Mouse (Mus musculus) megakaryocyte, embryonic 14.5 days (primary cell): ENCODE measurements around the gene Sept9. TPM values are rescaled to one million over a fixed set of nuclear protein-coding genes. Genes with fewer than 3 reads are reported as not detected.

Experiments used
- H3K27me3 ChIP-seq: replicated peaks from 2 replicates; pipeline ENCODE3; 2012; ENCODE audit warnings: inconsistent platforms
- H3K36me3 ChIP-seq: replicated peaks from 2 replicates; pipeline ENCODE3; 2012; ENCODE audit warnings: low read length, inconsistent platforms, mixed read lengths
- H3K4me1 ChIP-seq: 2 replicates; pipeline ENCODE4 v1.6.1; 2012; ENCODE audit warnings: inconsistent platforms
- H3K4me3 ChIP-seq: replicated peaks from 2 replicates; pipeline ENCODE3; 2012; ENCODE audit warnings: moderate library complexity, mild to moderate bottlenecking, inconsistent platforms
- H3K9me3 ChIP-seq: 2 replicates; pipeline ENCODE4 v1.6.1; 2012; ENCODE audit warnings: inconsistent platforms
- FLI1 ChIP-seq: IDR thresholded peaks from 2 replicates; pipeline ENCODE4 v1.6.1; 2012; ENCODE audit warnings: low read length, inconsistent platforms, mixed read lengths
- GATA1 ChIP-seq: IDR thresholded peaks from 3 replicates; pipeline ENCODE4 v1.6.1; 2012; ENCODE audit warnings: mixed read lengths, low read length, inconsistent platforms, borderline replicate concordance
- polyA plus RNA-seq: library from polyadenylated mRNA; stranded (reverse); fragments of >175 nt; gene quantifications from 2 replicates; pipeline ENCODE4 v1.2.3, GENCODE M21; 2012; ENCODE audit warnings: low replicate concordance; ENCODE audit not compliant: insufficient read depth

Gene Sept9
- polyA plus RNA-seq, 1 experiment = 618 TPM

GRCm38 (mm10) chr11:117407196-117407595, 207.7 kb downstream of the Sept9 start:
- no peaks in the 10 kb centered on the region for H3K36me3 ChIP-seq
- H3K27me3 ChIP-seq = peaks cover 87% of the 10 kb centered on the region
- peaks cover 17% of the 10 kb centered on the region for H3K4me1 ChIP-seq
- TF ChIP-seq FLI1 = no peak
- no peak for TF ChIP-seq GATA1
- peaks cover 14% of the 10 kb centered on the region for H3K9me3 ChIP-seq
- H3K4me3 ChIP-seq = no peak overlapping the region

GRCm38 (mm10) chr11:117407651-117408441, 208.4 kb downstream of the Sept9 start:
- no peak for TF ChIP-seq GATA1
- no peak for TF ChIP-seq FLI1
- H3K36me3 ChIP-seq = no peaks in the 10 kb centered on the region
- H3K9me3 ChIP-seq = peaks cover 14% of the 10 kb centered on the region
- H3K4me3 ChIP-seq = peak overlapping the region; percentile 4
- peaks cover 87% of the 10 kb centered on the region for H3K27me3 ChIP-seq
- peaks cover 12% of the 10 kb centered on the region for H3K4me1 ChIP-seq

- H3K9me3 ChIP-seq = peaks cover 14% of the 10 kb centered on the region
- H3K36me3 ChIP-seq = no peaks in the 10 kb centered on the region
- no peak overlapping the region for H3K4me3 ChIP-seq
- H3K27me3 ChIP-seq = peaks cover 87% of the 10 kb centered on the region
- TF ChIP-seq FLI1 (no peak), GATA1 (no peak)
- H3K4me1 ChIP-seq = peaks cover 19% of the 10 kb centered on the region
These were observed 209.1 kb downstream of the Sept9 start for GRCm38 (mm10) chr11:117408442-117409031.

GRCm38 (mm10) chr11:117409331-117409730, 209.9 kb downstream of the Sept9 start:
- H3K9me3 ChIP-seq = peaks cover 14% of the 10 kb centered on the region
- H3K4me1 ChIP-seq = peaks cover 20% of the 10 kb centered on the region
- TF ChIP-seq GATA1 (no peak), FLI1 (no peak)
- H3K36me3 ChIP-seq = no peaks in the 10 kb centered on the region
- H3K4me3 ChIP-seq = no peak overlapping the region
- H3K27me3 ChIP-seq = peaks cover 88% of the 10 kb centered on the region

GRCm38 (mm10) chr11:117410059-117410458, 210.6 kb downstream of the Sept9 start:
- Histone ChIP-seq H3K27me3 (peaks cover 88% of the 10 kb centered on the region), H3K36me3 (no peaks in the 10 kb centered on the region), H3K4me1 (peaks cover 25% of the 10 kb centered on the region), H3K9me3 (peaks cover 14% of the 10 kb centered on the region), H3K4me3 (no peak overlapping the region)
- TF ChIP-seq GATA1 (no peak), FLI1 (no peak)

GRCm38 (mm10) chr11:117411663-117412062, 212.2 kb downstream of the Sept9 start:
- Histone ChIP-seq H3K4me3 (no peak overlapping the region), H3K9me3 (peaks cover 14% of the 10 kb centered on the region), H3K4me1 (peaks cover 30% of the 10 kb centered on the region), H3K36me3 (no peaks in the 10 kb centered on the region), H3K27me3 (peaks cover 91% of the 10 kb centered on the region)
- TF ChIP-seq FLI1 (no peak), GATA1 (no peak)

Other genes with a start within 250 kb of the Sept9 start
- 46.1 and 70.6 TPM in 2 replicates for gene Sec14l1, start 84.5 kb upstream of the Sept9 start, polyA plus RNA-seq